Mouse (Mus musculus): ENCODE data around the gene Cbx3.

DNA sequence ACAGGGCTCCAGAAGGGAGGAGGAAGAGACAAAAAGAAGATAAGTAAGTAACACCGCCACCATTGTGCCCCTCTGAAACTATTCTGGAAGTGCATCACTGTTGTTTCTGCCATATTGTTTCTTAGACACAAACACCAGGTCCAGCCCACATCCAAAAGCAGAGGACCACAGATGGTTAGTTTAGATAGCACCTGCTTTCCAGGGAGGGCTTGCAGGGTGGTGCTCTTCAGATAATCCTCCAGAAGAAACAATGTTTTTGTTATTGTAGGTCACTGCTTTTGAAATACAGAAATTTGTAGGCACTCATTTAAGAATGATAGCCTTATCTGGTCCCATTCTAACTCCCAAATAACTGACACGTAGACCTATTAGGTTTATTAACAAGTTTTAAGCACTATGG is 45.6 kb upstream of the Cbx3 start:
- TF ChIP-seq CTCF (IDR thresholded peaks at IDR 0.05; ENCODE audit: insufficient read depth, low read length) (no peak), POLR2A (IDR thresholded peaks at IDR 0.05; ENCODE audit: borderline replicate concordance, extremely low read depth, low read depth, low read length) (no peak)
